Mouse (Mus musculus) adrenal gland, postnatal 14 days (tissue): ENCODE data around the gene Iqch. TPM values are rescaled to one million over a fixed set of nuclear protein-coding genes. Genes with fewer than 3 reads are reported as not detected.

Experiments used
- DNase-seq: peaks from one replicate; pipeline ENCODE4 v3.0.0; 2021; ENCODE audit warnings: mixed read lengths
- total RNA-seq: library from RNA; stranded (reverse); gene quantifications from 2 replicates; pipeline ENCODE4 v1.2.3, GENCODE M21; 2021

Gene Iqch
- total RNA-seq, 1 experiment from 2014 or later = 0.44 TPM

- no peak for DNase-seq
Observed at GRCm38 (mm10) chr9:63612565-63613515, 10.5 kb upstream of the Iqch start.

- DNase-seq = no peak
Observed at GRCm38 (mm10) chr9:63611967-63612366, 9.7 kb upstream of the Iqch start.

GRCm38 (mm10) chr9:63610841-63611366 lies 8.6 kb upstream of the Iqch start:
- DNase-seq = peak; percentile 56

GRCm38 (mm10) chr9:63610231-63610630 lies 7.9 kb upstream of the Iqch start:
- DNase-seq = no peak

GRCm38 (mm10) chr9:63609776-63610175 lies 7.5 kb upstream of the Iqch start:
- no peak for DNase-seq

- DNase-seq = no peak
Observed at GRCm38 (mm10) chr9:63609246-63609645, 7.0 kb upstream of the Iqch start.

- DNase-seq = no peak
Observed at GRCm38 (mm10) chr9:63608006-63608405, 5.7 kb upstream of the Iqch start.

GRCm38 (mm10) chr9:63606594-63606993 lies 4.3 kb upstream of the Iqch start:
- DNase-seq = no peak

GRCm38 (mm10) chr9:63603849-63604248 lies 1.6 kb upstream of the Iqch start:
- DNase-seq = no peak

GRCm38 (mm10) chr9:63596660-63597059 lies 5.6 kb downstream of the Iqch start:
- DNase-seq = no peak

- DNase-seq = no peak
Observed at GRCm38 (mm10) chr9:63595652-63596051, 6.6 kb downstream of the Iqch start.

GRCm38 (mm10) chr9:63595032-63595431 lies 7.3 kb downstream of the Iqch start:
- no peak for DNase-seq

GRCm38 (mm10) chr9:63591661-63592256 lies 10.5 kb downstream of the Iqch start:
- DNase-seq = no peak

GRCm38 (mm10) chr9:63590592-63590991 lies 11.7 kb downstream of the Iqch start:
- no peak for DNase-seq

- DNase-seq = no peak
Observed at GRCm38 (mm10) chr9:63589209-63589608, 13.1 kb downstream of the Iqch start.

- DNase-seq = no peak
Observed at GRCm38 (mm10) chr9:63585251-63585650, 17.0 kb downstream of the Iqch start.

GRCm38 (mm10) chr9:63581778-63582177 lies 20.5 kb downstream of the Iqch start:
- no peak for DNase-seq

GRCm38 (mm10) chr9:63580046-63580445 lies 22.2 kb downstream of the Iqch start:
- DNase-seq = no peak

- DNase-seq = no peak
Observed at GRCm38 (mm10) chr9:63579644-63580043, 22.6 kb downstream of the Iqch start.

GRCm38 (mm10) chr9:63577469-63577868 lies 24.8 kb downstream of the Iqch start:
- no peak for DNase-seq

GRCm38 (mm10) chr9:63572874-63573273 lies 29.4 kb downstream of the Iqch start:
- no peak for DNase-seq

GRCm38 (mm10) chr9:63571895-63572294 lies 30.4 kb downstream of the Iqch start:
- DNase-seq = peak; percentile 9

- peak; percentile 29 for DNase-seq
Observed at GRCm38 (mm10) chr9:63568808-63569207, 33.5 kb downstream of the Iqch start.
